Mouse (Mus musculus) megakaryocyte, embryonic 14.5 days (primary cell): ENCODE measurements around the gene Arhgap19.

Source experiments
- FLI1 ChIP-seq: IDR thresholded peaks from 2 replicates; pipeline ENCODE4 v1.6.1; 2012; ENCODE audit warnings: low read length, inconsistent platforms, mixed read lengths
- GATA1 ChIP-seq: IDR thresholded peaks from 3 replicates; pipeline ENCODE4 v1.6.1; 2012; ENCODE audit warnings: mixed read lengths, low read length, inconsistent platforms, borderline replicate concordance

DNA sequence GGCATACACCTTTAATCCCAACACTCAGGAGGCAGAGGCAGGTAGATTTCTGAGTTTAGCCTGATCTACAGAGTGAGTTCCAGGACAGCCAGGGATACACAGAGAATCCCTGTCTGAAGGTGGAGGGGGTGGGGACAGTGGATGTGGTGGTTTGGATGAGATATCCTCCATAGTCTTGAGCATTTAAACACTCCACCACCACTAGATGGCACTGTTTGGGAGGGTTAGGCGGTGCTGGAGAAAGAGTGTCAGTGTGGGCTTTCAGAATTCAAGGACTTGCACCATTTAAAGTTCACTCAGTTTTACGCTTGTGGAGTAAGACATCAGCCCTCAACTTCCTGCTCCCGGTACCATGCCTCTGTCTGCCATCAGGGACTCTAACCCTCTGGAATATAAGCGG is 4.0 kb upstream of the Arhgap19 start:
- TF ChIP-seq GATA1 = no peak
- no peak for TF ChIP-seq FLI1
